Mouse (Mus musculus) embryonic fibroblast, embryonic 13.5 days (primary cell): ENCODE results near the gene Dcun1d4.

ENCODE experiments used
- CTCF ChIP-seq: IDR thresholded peaks from 2 replicates; pipeline ENCODE4 v1.5.1; 2011; ENCODE audit warnings: mild to moderate bottlenecking, control low read depth, low read length, moderate library complexity, borderline replicate concordance; ENCODE audit not compliant: insufficient read depth
- POLR2A ChIP-seq: IDR thresholded peaks from 2 replicates; pipeline ENCODE4 v1.6.1; 2011; ENCODE audit warnings: low read depth, mild to moderate bottlenecking, control low read depth, low read length, moderate library complexity

DNA sequence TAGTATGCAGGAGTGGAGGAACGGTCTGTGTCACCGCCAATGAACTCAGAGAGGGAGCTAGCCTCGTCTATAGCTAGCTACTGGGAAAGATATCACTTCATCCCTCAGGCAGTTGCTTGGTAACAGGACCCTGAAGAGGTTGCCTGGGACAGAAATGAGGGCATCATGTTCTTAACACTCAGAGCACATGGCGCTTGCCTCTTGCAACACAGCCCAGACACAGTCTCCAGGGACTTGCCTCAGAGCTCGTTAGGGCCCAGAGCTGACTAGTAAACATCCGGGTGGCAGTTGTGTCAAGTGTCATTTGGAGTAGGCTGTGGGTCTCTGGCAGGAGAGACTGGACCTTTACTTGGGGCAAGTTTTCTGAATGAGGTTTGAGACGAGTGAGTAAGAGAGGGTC lies 93.0 kb downstream of the Dcun1d4 start:
- TF ChIP-seq CTCF (no peak), POLR2A (no peak)
